Mouse (Mus musculus) limb, embryonic 13.5 days (tissue): ENCODE data around the gene Ccnt2. TPM values are rescaled to one million over a fixed set of nuclear protein-coding genes. Genes with fewer than 3 reads are reported as not detected.
A peak's percentile ranks its signal among the peaks of the same experiment; 100 is the strongest.

ENCODE experiments used
- ATAC-seq: fragments of 200-750 bp; cut with Nextera tagmentation; 2 replicates; pipeline ENCODE4 v1.8.0; 2017; ENCODE audit warnings: low read depth, moderate number of reproducible peaks, moderate TSS enrichment; ENCODE audit not compliant: low FRiP score
- H3K27ac ChIP-seq: fragments of 300-500 bp; sonication (generic); 2 replicates; pipeline ENCODE4 v1.5.1; 2015; ENCODE audit warnings: inconsistent platforms, mild to moderate bottlenecking, moderate library complexity
- H3K27me3 ChIP-seq: fragments of 300-500 bp; sonication (generic); 2 replicates; pipeline ENCODE4 v1.6.1; 2015; ENCODE audit warnings: mild to moderate bottlenecking, inconsistent platforms
- H3K36me3 ChIP-seq: fragments of 300-500 bp; sonication (generic); 2 replicates; pipeline ENCODE4 v1.6.1; 2015; ENCODE audit warnings: inconsistent platforms, mild to moderate bottlenecking, moderate library complexity
- H3K4me1 ChIP-seq: fragments of 300-500 bp; sonication (generic); 2 replicates; pipeline ENCODE4 v1.6.1; 2015; ENCODE audit warnings: inconsistent platforms
- H3K4me2 ChIP-seq: fragments of 300-500 bp; sonication (generic); replicated peaks from 2 replicates; pipeline ENCODE4 v1.6.1; 2015; ENCODE audit warnings: inconsistent platforms, mild to moderate bottlenecking, moderate library complexity
- H3K4me3 ChIP-seq: fragments of 300-500 bp; sonication (generic); 2 replicates; pipeline ENCODE4 v1.5.1; 2015; ENCODE audit warnings: moderate library complexity, mild to moderate bottlenecking, inconsistent platforms
- H3K9ac ChIP-seq: fragments of 300-500 bp; sonication (generic); 2 replicates; pipeline ENCODE4 v1.6.1; 2015; ENCODE audit warnings: mild to moderate bottlenecking, inconsistent platforms
- H3K9me3 ChIP-seq: fragments of 300-500 bp; sonication (generic); 2 replicates; pipeline ENCODE4 v1.6.1; 2016; ENCODE audit warnings: inconsistent platforms
- WGBS: fragments of 180-500 bp; shearing (Covaris S2); methylation state at CpG from one replicate; pipeline ENCODE4 v1.1.7; 2015; 5-methylcytosine and 5-hydroxymethylcytosine counted together
- polyA plus RNA-seq: library from polyadenylated mRNA; unstranded; fragments of >200 nt; fragmentation: Nextera tagmentation; extraction: Ambion mirVana; gene quantifications from 2 replicates; pipeline ENCODE4 v1.2.1, GENCODE M21; 2015

Gene Ccnt2
- polyA plus RNA-seq, 1 experiment from 2014 or later: 112 TPM

DNA sequence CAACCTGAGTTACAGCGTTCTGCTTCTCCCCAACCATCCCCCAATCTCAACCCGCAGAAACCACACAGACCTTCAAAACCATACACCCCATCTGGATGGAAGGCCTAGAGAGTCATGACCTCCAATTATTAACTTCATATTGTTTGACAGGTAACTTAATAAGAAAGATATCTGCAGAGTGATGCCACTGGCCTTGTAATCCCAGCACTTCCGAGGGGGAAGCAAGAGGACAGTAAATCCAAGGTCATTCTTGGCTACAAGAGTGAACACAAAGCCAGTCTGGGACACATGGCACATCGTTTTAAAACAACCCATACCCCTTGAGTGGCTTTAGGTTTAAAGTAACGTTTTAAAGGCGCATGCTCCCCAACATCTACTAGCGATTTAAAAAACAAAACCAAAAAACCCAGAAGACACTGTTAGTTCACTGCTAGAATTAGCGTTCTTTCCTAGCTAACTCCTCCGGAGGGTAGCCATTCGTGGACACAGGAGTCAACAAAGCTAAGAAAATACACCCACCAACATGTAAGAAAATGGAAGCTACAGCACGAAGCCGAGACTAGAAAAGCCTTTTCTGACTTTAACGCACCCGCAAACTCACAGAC lies 664 bp upstream of the Ccnt2 start:
- WGBS: 2% methylated on average over 14 of the region's 14 CpGs
- Histone ChIP-seq H3K9me3 (no peaks in the 10 kb centered on the region), H3K27me3 (no peaks in the 10 kb centered on the region), H3K4me2 (peak overlapping the region; percentile 82), H3K4me3 (peak overlapping the region; percentile 93), H3K4me1 (peaks cover 31% of the 10 kb centered on the region), H3K36me3 (peaks cover 5% of the 10 kb centered on the region; the same call in 1 of the 2 replicates), H3K9ac (peak overlapping the region; percentile 73), H3K27ac (peak overlapping the region; percentile 72)
- ATAC-seq: peak; percentile 42

- WGBS: under 1% methylated on average over 31 of the region's 31 CpGs
Observed at GRCm38 (mm10) chr1:127774501-127774880, 527 bp downstream of the Ccnt2 start.

DNA sequence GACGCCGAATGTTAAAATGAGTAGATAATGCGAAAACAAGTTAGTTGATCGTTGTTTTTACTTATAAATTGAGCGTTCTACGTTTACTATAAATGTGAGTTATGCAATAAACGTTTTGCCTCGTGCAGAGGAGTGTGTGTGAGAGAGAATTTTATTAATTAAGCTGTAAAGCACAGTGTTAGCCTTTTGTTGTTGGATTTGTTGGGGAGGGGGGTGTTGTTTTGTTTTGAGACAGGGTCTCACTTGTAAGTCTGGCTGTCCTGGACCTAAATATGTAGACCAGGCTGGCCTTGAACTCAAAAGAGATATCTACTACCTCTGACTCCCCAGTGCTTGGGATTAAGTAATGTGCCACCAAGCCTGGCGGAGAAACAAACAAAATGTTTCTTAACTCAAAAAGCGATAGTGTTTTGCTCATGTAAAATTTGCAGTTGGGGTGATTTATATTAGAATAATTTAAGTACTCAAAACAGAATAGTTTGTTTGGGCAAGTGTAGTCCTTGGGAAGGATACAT lies 1.3 kb downstream of the Ccnt2 start:
- peaks cover 25% of the 10 kb centered on the region for H3K4me1 ChIP-seq
- no peaks in the 10 kb centered on the region for H3K27me3 ChIP-seq
- H3K4me2 ChIP-seq: peak overlapping the region; percentile 82
- 9% methylated on average over 10 of the region's 10 CpGs for WGBS
- no peaks in the 10 kb centered on the region for H3K9me3 ChIP-seq
- no peak for ATAC-seq
- H3K9ac ChIP-seq: peak overlapping the region; percentile 96
- H3K4me3 ChIP-seq: peak overlapping the region; percentile 93
- H3K36me3 ChIP-seq: peaks cover 5% of the 10 kb centered on the region; the same call in 1 of the 2 replicates
- H3K27ac ChIP-seq: no peak overlapping the region

More at GRCm38 (mm10) chr1:127774501-127774880, 527 bp downstream of the Ccnt2 start:
- Histone ChIP-seq H3K9ac (peak overlapping the region; percentile 96), H3K36me3 (peaks cover 5% of the 10 kb centered on the region; the same call in 1 of the 2 replicates), H3K27me3 (no peaks in the 10 kb centered on the region), H3K4me1 (peaks cover 26% of the 10 kb centered on the region), H3K9me3 (no peaks in the 10 kb centered on the region), H3K27ac (peak overlapping the region; percentile 93), H3K4me3 (peak overlapping the region; percentile 93), H3K4me2 (peak overlapping the region; percentile 82)
- peak; percentile 24; the same call in 1 of the 2 replicates for ATAC-seq

DNA sequence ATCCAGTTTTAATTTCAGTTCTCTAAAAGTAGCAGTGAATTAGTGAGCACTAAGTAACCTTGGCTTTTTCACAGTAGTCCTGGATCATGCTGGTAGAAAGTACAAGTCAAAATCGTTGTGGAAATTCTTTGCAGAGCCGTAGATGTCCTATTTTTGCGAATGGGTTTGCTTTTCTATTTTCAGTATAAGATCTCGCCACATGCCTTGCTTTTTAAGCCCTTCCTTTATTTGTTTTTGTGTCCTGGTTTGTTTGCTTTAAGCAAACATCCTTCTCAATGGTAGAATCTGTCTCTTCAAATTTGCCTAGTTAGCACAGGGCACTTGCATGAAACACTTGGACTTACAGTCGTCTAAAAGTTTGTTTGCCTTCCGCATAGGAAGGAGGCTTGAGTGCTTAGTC lies 2.3 kb downstream of the Ccnt2 start:
- H3K27ac ChIP-seq: no peak overlapping the region
- peaks cover 5% of the 10 kb centered on the region; the same call in 1 of the 2 replicates for H3K36me3 ChIP-seq
- H3K4me2 ChIP-seq: peak overlapping the region; percentile 46
- no peaks in the 10 kb centered on the region for H3K27me3 ChIP-seq
- no peak overlapping the region for H3K9ac ChIP-seq
- no peaks in the 10 kb centered on the region for H3K9me3 ChIP-seq
- H3K4me1 ChIP-seq: peaks cover 25% of the 10 kb centered on the region
- H3K4me3 ChIP-seq: peak overlapping the region; percentile 10; the same call in 1 of the 2 replicates
- WGBS: 70% methylated on average over 6 of the region's 6 CpGs
- no peak for ATAC-seq

- 85% methylated on average over 3 of the region's 3 CpGs for WGBS
- no peak overlapping the region for H3K4me3 ChIP-seq
- no peak overlapping the region for H3K4me2 ChIP-seq
- no peak for ATAC-seq
- H3K9ac ChIP-seq: no peak overlapping the region
- no peak overlapping the region for H3K27ac ChIP-seq
- no peaks in the 10 kb centered on the region for H3K27me3 ChIP-seq
- H3K4me1 ChIP-seq: peaks cover 17% of the 10 kb centered on the region
- no peaks in the 10 kb centered on the region for H3K9me3 ChIP-seq
- H3K36me3 ChIP-seq: peaks cover 8% of the 10 kb centered on the region; the same call in 1 of the 2 replicates
Observed at GRCm38 (mm10) chr1:127778611-127779010, 4.6 kb downstream of the Ccnt2 start.

DNA sequence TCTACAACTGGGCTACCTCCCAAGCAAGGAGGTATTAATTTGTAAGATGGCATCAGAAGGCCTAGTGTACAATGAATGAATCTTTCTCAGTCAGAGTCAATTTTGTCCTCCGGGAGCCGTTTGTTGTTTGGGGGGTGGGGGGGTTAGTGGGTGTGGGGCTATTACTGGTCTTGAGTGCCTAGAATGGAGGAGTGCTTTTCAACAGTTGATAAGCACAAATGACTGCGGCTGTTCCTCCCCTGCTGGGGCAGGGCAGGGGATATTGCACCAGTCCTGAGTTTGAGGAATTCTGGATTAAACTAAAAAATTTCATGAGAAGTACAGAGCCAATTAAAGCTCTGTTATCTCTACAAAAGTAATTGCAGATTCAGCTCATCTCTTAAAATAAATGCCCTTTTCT lies 6.2 kb downstream of the Ccnt2 start:
- no peak overlapping the region for H3K4me2 ChIP-seq
- no peak overlapping the region for H3K27ac ChIP-seq
- H3K27me3 ChIP-seq: no peaks in the 10 kb centered on the region
- WGBS: 42% methylated on average over 3 of the region's 3 CpGs
- H3K9ac ChIP-seq: no peak overlapping the region
- H3K4me3 ChIP-seq: no peak overlapping the region
- no peak for ATAC-seq
- peaks cover 8% of the 10 kb centered on the region; the same call in 1 of the 2 replicates for H3K36me3 ChIP-seq
- peaks cover 17% of the 10 kb centered on the region for H3K4me1 ChIP-seq
- H3K9me3 ChIP-seq: no peaks in the 10 kb centered on the region

DNA sequence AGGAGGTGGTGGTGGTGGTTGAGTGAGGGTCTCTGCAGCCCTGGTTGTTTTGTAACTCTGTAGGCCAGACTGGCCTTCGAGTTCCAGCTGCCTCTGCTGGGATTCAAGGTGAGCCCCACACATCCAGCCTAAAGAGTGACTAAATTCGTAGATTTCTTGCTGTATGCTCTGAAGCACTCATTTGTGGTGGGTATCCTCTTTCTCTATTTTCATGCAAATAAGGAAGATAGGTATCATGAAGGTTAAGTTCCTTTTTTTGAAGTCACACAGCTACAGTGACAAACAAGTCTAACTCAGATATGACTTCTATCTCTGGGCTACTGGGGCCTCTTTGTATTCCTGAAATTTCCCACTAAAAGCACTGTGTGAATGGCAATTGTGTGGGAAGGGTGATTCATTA lies 6.9 kb downstream of the Ccnt2 start:
- H3K4me3 ChIP-seq: no peak overlapping the region
- 76% methylated on average over 2 of the region's 2 CpGs for WGBS
- H3K9me3 ChIP-seq: no peaks in the 10 kb centered on the region
- no peak for ATAC-seq
- no peak overlapping the region for H3K4me2 ChIP-seq
- H3K27ac ChIP-seq: no peak overlapping the region
- H3K9ac ChIP-seq: no peak overlapping the region
- peaks cover 8% of the 10 kb centered on the region; the same call in 1 of the 2 replicates for H3K36me3 ChIP-seq
- H3K4me1 ChIP-seq: peaks cover 21% of the 10 kb centered on the region
- no peaks in the 10 kb centered on the region for H3K27me3 ChIP-seq

GRCm38 (mm10) chr1:127783862-127784261 lies 9.9 kb downstream of the Ccnt2 start:
- H3K27ac ChIP-seq: no peak overlapping the region
- H3K36me3 ChIP-seq: peaks cover 3% of the 10 kb centered on the region; the same call in 1 of the 2 replicates
- no peaks in the 10 kb centered on the region for H3K27me3 ChIP-seq
- no peak overlapping the region for H3K4me2 ChIP-seq
- H3K9ac ChIP-seq: no peak overlapping the region
- H3K4me1 ChIP-seq: peaks cover 17% of the 10 kb centered on the region
- H3K9me3 ChIP-seq: no peaks in the 10 kb centered on the region
- H3K4me3 ChIP-seq: no peak overlapping the region
- ATAC-seq: no peak

- no peak overlapping the region for H3K4me2 ChIP-seq
- H3K9ac ChIP-seq: no peak overlapping the region
- H3K36me3 ChIP-seq: peaks cover 3% of the 10 kb centered on the region; the same call in 1 of the 2 replicates
- H3K9me3 ChIP-seq: no peaks in the 10 kb centered on the region
- H3K4me3 ChIP-seq: no peak overlapping the region
- WGBS: 72% methylated on average over 1 of the region's 1 CpGs
- no peak overlapping the region for H3K27ac ChIP-seq
- no peaks in the 10 kb centered on the region for H3K27me3 ChIP-seq
- ATAC-seq: no peak
- peaks cover 13% of the 10 kb centered on the region for H3K4me1 ChIP-seq
Observed at GRCm38 (mm10) chr1:127785882-127786281, 11.9 kb downstream of the Ccnt2 start.

DNA sequence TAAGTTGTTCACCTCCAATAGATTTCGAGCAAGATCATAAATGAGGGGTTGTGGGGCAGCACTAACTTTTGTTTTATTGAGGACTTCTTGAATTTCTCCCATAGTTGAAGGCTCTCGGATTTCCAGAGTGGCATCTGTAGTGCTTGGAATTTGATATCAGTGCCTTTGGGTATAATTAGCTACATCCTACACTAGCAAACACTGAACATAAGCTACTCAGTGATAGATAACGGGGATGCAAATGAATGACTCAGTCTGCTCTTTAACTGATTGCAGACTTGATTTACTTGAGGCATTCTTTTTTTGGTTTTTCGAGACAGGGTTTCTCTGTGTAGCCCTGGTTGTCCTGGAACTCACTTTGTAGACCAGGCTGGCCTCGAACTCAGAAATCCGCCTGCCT lies 15.0 kb downstream of the Ccnt2 start:
- no peak for ATAC-seq
- 64% methylated on average over 6 of the region's 6 CpGs for WGBS

GRCm38 (mm10) chr1:127793459-127793858 lies 19.5 kb downstream of the Ccnt2 start:
- H3K36me3 ChIP-seq: peaks cover 24% of the 10 kb centered on the region
- ATAC-seq: no peak
- no peak overlapping the region for H3K9ac ChIP-seq
- peaks cover 4% of the 10 kb centered on the region; the same call in 1 of the 2 replicates for H3K4me1 ChIP-seq
- H3K27ac ChIP-seq: no peak overlapping the region
- H3K4me2 ChIP-seq: no peak overlapping the region
- 96% methylated on average over 1 of the region's 1 CpGs for WGBS
- H3K27me3 ChIP-seq: no peaks in the 10 kb centered on the region
- no peak overlapping the region for H3K4me3 ChIP-seq
- no peaks in the 10 kb centered on the region for H3K9me3 ChIP-seq

More for the DNA sequence above, 15.0 kb downstream of the Ccnt2 start:
- H3K9me3 ChIP-seq: no peaks in the 10 kb centered on the region
- H3K4me1 ChIP-seq: peaks cover 13% of the 10 kb centered on the region
- no peak overlapping the region for H3K4me3 ChIP-seq
- H3K4me2 ChIP-seq: no peak overlapping the region
- H3K36me3 ChIP-seq: peaks cover 13% of the 10 kb centered on the region
- no peak overlapping the region for H3K9ac ChIP-seq
- H3K27me3 ChIP-seq: no peaks in the 10 kb centered on the region
- H3K27ac ChIP-seq: no peak overlapping the region

DNA sequence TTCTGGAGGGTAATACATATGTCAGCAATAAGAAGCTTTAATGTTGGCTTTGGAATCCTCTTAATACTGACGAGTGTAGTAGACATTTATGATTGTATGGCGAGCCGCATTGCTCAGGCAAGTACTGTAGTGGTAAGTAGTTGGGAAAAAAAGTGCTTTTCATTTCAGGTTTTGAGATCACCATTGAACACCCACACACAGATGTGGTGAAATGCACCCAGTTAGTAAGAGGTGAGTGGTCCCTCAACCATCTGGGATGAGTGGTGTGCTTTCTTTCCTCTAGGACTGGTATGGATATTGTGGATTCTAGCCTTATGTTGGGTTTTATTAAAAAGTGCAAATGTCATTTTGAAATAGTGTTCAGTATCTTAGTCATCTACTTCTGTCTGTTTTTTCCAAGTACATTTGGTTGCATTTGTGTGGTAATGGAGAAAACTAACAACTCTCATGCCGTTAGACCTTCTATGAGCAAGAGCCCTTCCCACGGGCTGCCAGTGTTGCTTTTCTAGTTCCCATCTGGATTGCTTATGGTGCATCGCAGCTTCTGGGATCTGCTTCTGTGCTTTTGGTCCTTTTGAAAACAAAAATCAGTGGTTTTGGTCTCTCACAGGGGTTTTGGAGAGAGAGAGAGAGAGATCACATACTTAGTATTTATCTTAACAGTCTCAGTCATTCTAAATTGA lies 21.3 kb downstream of the Ccnt2 start:
- Histone ChIP-seq H3K36me3 (peaks cover 34% of the 10 kb centered on the region), H3K9me3 (no peaks in the 10 kb centered on the region), H3K4me1 (no peaks in the 10 kb centered on the region), H3K4me3 (no peak overlapping the region), H3K4me2 (no peak overlapping the region), H3K27me3 (no peaks in the 10 kb centered on the region), H3K27ac (no peak overlapping the region), H3K9ac (no peak overlapping the region)
- ATAC-seq: no peak
- WGBS: 88% methylated on average over 6 of the region's 6 CpGs
